Mouse (Mus musculus) hindbrain, embryonic 15.5 days (tissue): ENCODE measurements around the gene Edem2. TPM values are rescaled to one million over a fixed set of nuclear protein-coding genes. Genes with fewer than 3 reads are reported as not detected.

Experiments
- ATAC-seq: fragments of 200-750 bp; cut with Nextera tagmentation; 2 replicates; pipeline ENCODE4 v1.8.0; 2017; ENCODE audit warnings: low read depth, moderate number of reproducible peaks, moderate TSS enrichment; ENCODE audit not compliant: low FRiP score
- H3K27ac ChIP-seq: fragments of 300-500 bp; sonication (generic); replicated peaks from 2 replicates; pipeline ENCODE4 v1.5.1; 2015; ENCODE audit warnings: mild to moderate bottlenecking, inconsistent platforms
- H3K27me3 ChIP-seq: fragments of 300-500 bp; sonication (generic); 2 replicates; pipeline ENCODE4 v1.6.1; 2015; ENCODE audit warnings: control low read depth, inconsistent platforms
- H3K36me3 ChIP-seq: fragments of 300-500 bp; sonication (generic); 2 replicates; pipeline ENCODE4 v1.6.1; 2015; ENCODE audit warnings: control low read depth, inconsistent platforms
- H3K4me1 ChIP-seq: fragments of 300-500 bp; sonication (generic); replicated peaks from 2 replicates; pipeline ENCODE4 v1.6.1; 2015; ENCODE audit warnings: control low read depth, inconsistent platforms
- H3K4me2 ChIP-seq: fragments of 300-500 bp; sonication (generic); 2 replicates; pipeline ENCODE4 v1.6.1; 2015; ENCODE audit warnings: moderate library complexity, mild to moderate bottlenecking, inconsistent platforms
- H3K4me3 ChIP-seq: fragments of 300-500 bp; sonication (generic); 2 replicates; pipeline ENCODE4 v1.5.1; 2015; ENCODE audit warnings: mild to moderate bottlenecking, inconsistent platforms
- H3K9ac ChIP-seq: fragments of 300-500 bp; sonication (generic); 2 replicates; pipeline ENCODE4 v1.6.1; 2015; ENCODE audit warnings: inconsistent platforms
- H3K9me3 ChIP-seq: fragments of 300-500 bp; sonication (generic); 2 replicates; pipeline ENCODE4 v1.6.1; 2016; ENCODE audit warnings: control low read depth, inconsistent platforms
- WGBS: fragments of 180-500 bp; shearing (Covaris S2); methylation state at CpG from one replicate; pipeline ENCODE4 v1.1.7; 2015; 5-methylcytosine and 5-hydroxymethylcytosine counted together
- polyA plus RNA-seq: library from polyadenylated mRNA; unstranded; fragments of >200 nt; fragmentation: Nextera tagmentation; extraction: Ambion mirVana; gene quantifications from 2 replicates; pipeline ENCODE4 v1.2.1, GENCODE M21; 2015

The Edem2 gene
- polyA plus RNA-seq, 1 experiment from 2014 or later: 42.4 TPM

DNA sequence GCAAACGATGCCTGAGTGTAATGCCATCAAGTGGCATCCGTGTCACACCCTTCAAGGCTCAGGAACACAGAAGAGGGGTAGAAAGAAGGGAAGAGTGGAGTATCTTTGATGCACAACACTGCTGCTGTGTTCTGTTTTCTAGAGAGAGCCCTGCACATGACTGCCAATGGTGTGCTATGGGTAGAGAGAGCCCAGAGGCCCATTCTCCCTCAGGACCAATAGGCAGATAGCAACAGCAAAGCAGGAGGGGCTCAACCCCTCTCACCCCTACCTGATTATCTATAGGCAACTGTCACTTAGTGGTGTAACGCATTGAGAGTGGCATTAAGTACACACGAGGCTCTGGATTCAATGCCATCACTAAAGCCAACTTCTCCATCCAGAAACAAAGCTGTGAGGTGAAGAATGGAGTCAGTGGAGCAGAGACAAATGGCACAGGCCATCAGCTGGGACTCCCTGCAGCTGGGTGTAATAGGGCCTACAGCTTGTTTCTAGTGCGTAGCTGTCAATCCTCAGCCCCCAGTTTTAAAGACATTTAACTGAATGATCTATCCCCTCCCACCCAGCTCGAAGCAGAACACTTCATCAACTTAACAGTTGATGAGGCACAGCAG, 73.4 kb downstream of the Edem2 start:
- ATAC-seq: no peak
- Histone ChIP-seq H3K9me3 (no peaks in the 10 kb centered on the region), H3K27me3 (no peaks in the 10 kb centered on the region), H3K36me3 (peaks cover 75% of the 10 kb centered on the region), H3K9ac (no peak overlapping the region), H3K27ac (no peak overlapping the region), H3K4me3 (no peak overlapping the region), H3K4me2 (no peak overlapping the region), H3K4me1 (no peaks in the 10 kb centered on the region)
- 39% methylated on average over 6 of the region's 6 CpGs for WGBS

DNA sequence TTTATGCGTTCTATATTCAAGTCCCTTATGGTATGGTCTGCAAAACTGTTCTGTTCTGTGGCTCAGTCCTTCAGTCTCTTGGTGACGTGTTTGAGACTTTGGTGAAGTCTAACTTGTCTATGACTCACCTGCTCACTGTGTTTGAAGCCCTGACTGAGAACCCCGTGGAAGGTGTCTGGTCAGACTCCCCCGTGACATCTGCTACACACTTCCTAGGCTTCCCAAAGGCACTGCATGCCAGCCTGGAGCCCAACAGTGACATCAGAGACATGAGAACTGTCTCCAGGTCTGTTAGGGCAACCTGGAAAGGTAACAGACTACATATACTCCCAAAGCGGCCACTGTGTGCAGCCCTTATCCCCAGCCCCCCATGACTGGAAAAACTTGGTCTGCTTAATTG, 76.7 kb downstream of the Edem2 start:
- no peaks in the 10 kb centered on the region for H3K4me1 ChIP-seq
- no peaks in the 10 kb centered on the region for H3K9me3 ChIP-seq
- no peaks in the 10 kb centered on the region for H3K27me3 ChIP-seq
- ATAC-seq: no peak
- H3K36me3 ChIP-seq: peaks cover 81% of the 10 kb centered on the region
- no peak overlapping the region for H3K27ac ChIP-seq
- H3K4me3 ChIP-seq: no peak overlapping the region
- no peak overlapping the region for H3K4me2 ChIP-seq
- no peak overlapping the region for H3K9ac ChIP-seq
- 96% methylated on average over 5 of the region's 5 CpGs for WGBS

Other genes with a start within 250 kb of the Edem2 start
- gene Acss2, start 211.5 kb downstream of the Edem2 start, polyA plus RNA-seq: 26.9 and 28.5 TPM in 2 replicates
- 74.5 and 80.8 TPM in 2 replicates for gene Ggt7, start 211.2 kb downstream of the Edem2 start, polyA plus RNA-seq
- gene Gss, start 136.7 kb downstream of the Edem2 start, polyA plus RNA-seq: 14.9 and 15.3 TPM in 2 replicates
- 1.4 and 1.6 TPM in 2 replicates for gene Myh7b, start 118.3 kb downstream of the Edem2 start, polyA plus RNA-seq
- gene Trpc4ap, start 37.1 kb downstream of the Edem2 start, polyA plus RNA-seq: 162 and 164 TPM in 2 replicates
- not detected in 2 replicates for gene Gm17581, start 6.4 kb upstream of the Edem2 start, polyA plus RNA-seq
- gene Procr, start 21.6 kb upstream of the Edem2 start, polyA plus RNA-seq: 2.9 and 4.1 TPM in 2 replicates
- gene Mmp24, start 45.9 kb upstream of the Edem2 start, polyA plus RNA-seq: 18.9 and 19.6 TPM in 2 replicates
- gene BC029722, start 90.0 kb upstream of the Edem2 start, polyA plus RNA-seq: 39.1 and 42.7 TPM in 2 replicates
- gene Eif6, start 97.5 kb upstream of the Edem2 start, polyA plus RNA-seq: 148 and 155 TPM in 2 replicates
- 0.45 and 0.82 TPM in 2 replicates for gene Fam83c, start 105.4 kb upstream of the Edem2 start, polyA plus RNA-seq
- gene Uqcc1, start 200.8 kb upstream of the Edem2 start, polyA plus RNA-seq: 64.2 and 65.0 TPM in 2 replicates
- gene Gm15557, start 211.3 kb upstream of the Edem2 start, polyA plus RNA-seq: not detected in 2 replicates
- gene Gdf5, start 215.9 kb upstream of the Edem2 start, polyA plus RNA-seq: 1.8 and 2.8 TPM in 2 replicates
- gene Cep250, start 227.0 kb upstream of the Edem2 start, polyA plus RNA-seq: 13.6 and 16.9 TPM in 2 replicates